Mouse (Mus musculus): Measurements from ENCODE around the gene Trmt10b. TPM values are rescaled to one million over a fixed set of nuclear protein-coding genes. Genes with fewer than 3 reads are reported as not detected.

Trmt10b gene
- polyA plus RNA-seq (2021; fragmentation: Nextera tagmentation), result 17.6 and 17.9 TPM in 2 replicates
- long read RNA-seq, experiment 1, transcript Trmt10b-201 (9 exons, 2,064 nt), result major isoform, 20 of 32 reads
- long read RNA-seq, experiment 1, partial matches to known transcripts, result 4 of 32 reads
- long read RNA-seq, experiment 1, other reads (novel, unspliced or antisense), result 7 of 32 reads
- long read RNA-seq, experiment 2, transcript Trmt10b-201 (9 exons, 2,064 nt), result major isoform, 80 of 116 reads
- long read RNA-seq, experiment 2, partial matches to known transcripts, result 1 of 116 reads
- long read RNA-seq, experiment 2, other reads (novel, unspliced or antisense), result 35 of 116 reads

DNA sequence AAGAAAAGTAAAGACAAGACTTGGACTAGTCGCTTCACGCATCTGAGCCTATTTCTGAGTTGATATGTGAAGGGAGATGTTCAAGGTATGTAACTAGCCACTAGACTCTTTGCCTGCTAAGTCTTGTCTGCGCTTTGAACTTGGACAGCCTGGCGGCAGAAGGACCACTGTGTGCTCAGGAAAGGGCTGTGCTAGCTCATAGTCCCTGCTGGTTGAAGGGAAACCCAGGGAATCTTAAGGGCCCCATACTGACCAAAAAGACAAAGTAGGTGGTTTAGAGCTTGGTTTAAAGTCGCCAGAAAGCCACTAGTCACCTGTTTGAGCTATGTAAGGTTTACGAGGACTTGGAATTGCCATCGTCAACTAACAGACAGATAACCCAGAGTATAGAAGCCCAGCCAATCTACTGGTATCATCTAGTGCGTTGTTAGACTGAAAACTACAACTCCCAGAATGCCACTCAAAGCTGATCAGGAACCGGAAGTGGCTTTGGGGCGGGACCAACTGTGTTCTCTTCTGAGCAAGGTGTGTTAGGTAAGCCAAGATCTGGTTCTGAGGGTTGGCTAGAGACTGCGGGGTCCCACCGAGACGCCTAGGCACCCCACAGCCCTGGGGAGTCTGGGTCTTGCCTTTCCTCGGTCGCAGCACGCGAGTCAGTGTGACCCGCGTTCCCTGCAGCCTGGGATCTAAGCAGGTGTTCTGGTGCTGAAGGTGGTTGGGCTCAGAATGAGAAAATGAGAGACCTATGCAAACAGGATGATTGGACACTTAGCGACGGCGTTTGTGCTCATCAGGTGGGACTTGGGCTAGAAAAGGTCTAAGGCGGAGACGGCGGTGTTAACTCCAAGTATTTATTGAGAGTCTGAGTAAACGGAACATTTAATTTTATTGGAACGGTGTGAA is at the start of gene Trmt10b:
Gene Trmt10b (plus strand): TSS at position 466 of the 903 bp plus-strand sequence.

DNA sequence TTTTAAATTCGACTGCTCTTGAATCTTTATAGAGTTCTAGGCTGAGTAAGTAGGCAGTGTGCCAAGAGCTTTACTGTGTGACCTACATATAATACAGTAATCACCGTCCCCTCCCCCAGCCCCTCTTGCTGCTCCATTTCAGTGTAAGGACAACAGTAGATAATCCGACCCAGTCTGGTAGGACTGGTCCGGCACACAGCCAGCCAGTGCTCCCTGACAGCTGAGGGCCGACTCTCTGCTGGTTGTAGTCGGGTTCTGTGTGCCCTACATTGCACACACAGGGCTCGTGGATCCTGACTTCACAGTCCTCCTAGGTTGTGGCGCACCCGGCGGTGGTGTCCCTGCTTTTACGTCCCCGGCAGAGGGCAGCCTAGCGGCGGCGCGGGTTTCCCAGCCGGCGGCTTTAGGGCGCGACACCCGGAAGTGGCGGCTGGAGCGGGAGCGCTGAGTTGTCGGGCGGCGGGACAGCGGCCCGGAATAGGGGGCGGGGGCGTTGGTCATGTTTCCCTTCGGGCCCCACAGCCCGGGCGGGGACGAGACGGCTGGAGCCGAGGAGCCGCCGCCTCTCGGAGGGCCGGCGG is 44.8 kb downstream of the Trmt10b start, which contains the start of gene Dcaf10:
Gene Dcaf10 (plus strand): TSS at position 433 of the 581 bp plus-strand sequence.

DNA sequence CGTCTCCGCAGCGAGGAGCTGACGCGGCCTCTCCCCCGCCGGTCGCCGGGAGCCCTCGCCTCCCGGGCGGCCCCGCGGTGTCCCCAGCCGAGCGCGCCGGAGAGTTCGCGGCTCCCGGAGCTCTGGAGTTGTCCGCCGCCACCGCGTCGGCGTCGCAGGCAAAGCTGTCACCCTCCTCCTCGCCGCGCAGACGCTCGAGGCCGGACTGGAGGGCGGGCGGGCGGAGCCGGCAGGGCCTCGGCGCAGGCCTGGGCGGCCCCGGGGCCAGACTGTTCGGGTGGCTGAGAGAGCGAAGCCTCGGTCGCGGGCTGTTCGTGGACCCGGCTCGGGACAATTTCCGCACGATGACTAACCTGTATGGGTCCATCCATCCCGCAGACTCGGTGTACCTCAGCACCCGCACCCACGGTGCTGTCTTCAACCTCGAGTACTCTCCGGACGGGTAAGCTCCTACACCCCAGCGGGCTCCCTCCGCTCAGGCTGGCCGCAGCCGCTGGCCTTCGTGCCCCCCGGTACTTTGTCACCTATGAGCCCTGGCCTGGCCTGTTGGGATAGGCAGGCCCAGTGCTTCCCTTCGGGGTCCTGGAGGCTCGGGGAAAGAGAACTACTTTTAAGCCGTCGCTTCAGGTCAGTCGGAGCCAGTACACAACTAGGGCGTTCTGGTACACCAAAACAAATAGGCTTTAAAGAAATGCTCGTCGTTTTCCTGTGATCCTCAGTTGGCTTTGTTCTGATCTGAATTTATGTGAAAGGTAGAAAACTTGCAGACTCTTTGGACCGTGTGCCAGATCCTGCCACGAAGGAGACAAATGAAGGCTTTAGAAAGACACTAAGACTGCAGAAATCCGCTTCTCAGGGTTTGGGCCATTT is 45.6 kb downstream of the Trmt10b start, which contains the start of gene Exosc3:
Gene Exosc3 (minus strand): TSS at position 447 of the 870 bp plus-strand sequence.

Other genes starting within 250 kb of the Trmt10b start
- 12.8 and 14.2 TPM in 2 replicates for gene Fbxo10, start 212.5 kb upstream of the Trmt10b start, polyA plus RNA-seq (2021; fragmentation: Nextera tagmentation)
- gene Tomm5, start 189.0 kb upstream of the Trmt10b start, polyA plus RNA-seq (2021; fragmentation: Nextera tagmentation), result 197 and 204 TPM in 2 replicates
- 3.2 and 3.5 TPM in 2 replicates for gene Frmpd1, start 112.3 kb upstream of the Trmt10b start, polyA plus RNA-seq (2021; fragmentation: Nextera tagmentation)
- 1.2 and 1.4 TPM in 2 replicates for gene Dcaf10, start 45.0 kb downstream of the Trmt10b start, polyA plus RNA-seq (2021; fragmentation: Nextera tagmentation)
- 23.1 and 25.6 TPM in 2 replicates for gene Exosc3, start 45.6 kb downstream of the Trmt10b start, polyA plus RNA-seq (2021; fragmentation: Nextera tagmentation)
- 47.2 and 59.3 TPM in 2 replicates for gene Slc25a51, start 111.6 kb downstream of the Trmt10b start, polyA plus RNA-seq (2021; fragmentation: Nextera tagmentation)
- 1.3 and 1.6 TPM in 2 replicates for gene Shb, start 235.3 kb downstream of the Trmt10b start, polyA plus RNA-seq (2021; fragmentation: Nextera tagmentation)